Mouse (Mus musculus) cortical plate, adult 2 months (tissue): ENCODE results near the gene Abcc12. TPM values are rescaled to one million over a fixed set of nuclear protein-coding genes. Genes with fewer than 3 reads are reported as not detected.

ENCODE experiments used
- H3K27ac ChIP-seq: fragments of 200-500 bp; 2 replicates; pipeline ENCODE4 v1.5.1; 2012; ENCODE audit warnings: low read length, control low read depth, inconsistent platforms; ENCODE audit not compliant: insufficient read depth
- H3K4me1 ChIP-seq: fragments of 200-500 bp; 2 replicates; pipeline ENCODE4 v1.6.1; 2011; ENCODE audit warnings: low read length; ENCODE audit not compliant: control insufficient read depth, insufficient read depth
- H3K4me3 ChIP-seq: fragments of 200-500 bp; 2 replicates; pipeline ENCODE4 v1.5.1; 2011; ENCODE audit warnings: mild to moderate bottlenecking, low read length, control low read depth; ENCODE audit not compliant: insufficient read depth
- CTCF ChIP-seq: fragments of 200-500 bp; IDR thresholded peaks from 2 replicates; pipeline ENCODE4 v1.5.1; 2011; ENCODE audit warnings: mild to moderate bottlenecking, control low read depth, low read length; ENCODE audit not compliant: insufficient read depth; ENCODE audit errors: extremely low read depth
- POLR2A ChIP-seq: fragments of 200-500 bp; IDR thresholded peaks from 2 replicates; pipeline ENCODE4 v1.6.1; 2011; ENCODE audit warnings: mild to moderate bottlenecking, low read length, control low read depth; ENCODE audit not compliant: insufficient read depth; ENCODE audit errors: extremely low read depth
- polyA plus RNA-seq: library from polyadenylated mRNA; depleted of rRNA; stranded (reverse); fragments of >200 nt; gene quantifications from 2 replicates; pipeline ENCODE4 v1.2.3, GENCODE M21; 2012

Abcc12 gene
- polyA plus RNA-seq, 1 experiment, result 0.65 TPM

- Histone ChIP-seq H3K4me1 (no peaks in the 10 kb centered on the region), H3K4me3 (no peak overlapping the region), H3K27ac (no peak overlapping the region)
- TF ChIP-seq POLR2A, result no peak
- TF ChIP-seq CTCF, result no peak
Observed at GRCm38 (mm10) chr8:86599299-86599698, 18.8 kb upstream of the Abcc12 start.

- no peak overlapping the region for H3K4me3 ChIP-seq
- H3K27ac ChIP-seq, result no peak overlapping the region
- no peak for TF ChIP-seq CTCF
- no peak for TF ChIP-seq POLR2A
- H3K4me1 ChIP-seq, result no peaks in the 10 kb centered on the region
Observed at GRCm38 (mm10) chr8:86597681-86598080, 17.2 kb upstream of the Abcc12 start.

- TF ChIP-seq POLR2A (no peak), CTCF (no peak)
- H3K4me3 ChIP-seq, result no peak overlapping the region
- no peaks in the 10 kb centered on the region for H3K4me1 ChIP-seq
- no peak overlapping the region for H3K27ac ChIP-seq
Observed at GRCm38 (mm10) chr8:86595671-86596070, 15.2 kb upstream of the Abcc12 start.

DNA sequence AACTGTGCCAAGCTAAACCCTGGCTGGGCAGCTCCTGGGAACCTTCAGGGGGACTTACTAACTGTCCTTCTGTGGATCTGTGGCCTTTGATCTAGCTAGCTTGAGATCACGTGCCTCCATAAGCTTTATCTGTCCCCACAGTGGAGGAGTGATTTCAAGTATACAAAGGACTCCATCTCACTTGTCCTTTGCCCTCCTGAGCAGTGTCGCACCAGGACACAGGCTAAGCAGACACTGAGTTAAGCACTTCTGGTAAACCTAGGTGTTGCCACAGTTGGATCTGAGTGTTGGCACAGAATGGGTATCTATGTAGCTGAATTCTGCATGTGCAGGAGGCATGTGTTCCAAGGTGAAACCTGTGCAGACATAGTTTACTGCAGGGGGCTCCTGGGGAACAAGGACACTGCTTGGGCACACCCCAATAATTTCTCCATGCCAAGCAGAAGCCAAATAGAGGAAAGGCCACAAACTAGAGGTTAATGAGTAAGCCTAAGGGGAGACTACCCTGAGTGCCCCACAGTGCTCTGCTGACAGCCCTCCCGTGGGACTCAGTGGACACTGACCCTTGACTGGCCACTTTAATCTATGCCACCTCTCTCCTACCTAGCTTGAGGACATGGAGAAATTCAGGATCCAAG lies 13.8 kb upstream of the Abcc12 start:
- Histone ChIP-seq H3K27ac (no peak overlapping the region), H3K4me1 (no peaks in the 10 kb centered on the region), H3K4me3 (no peak overlapping the region)
- TF ChIP-seq CTCF (no peak), POLR2A (no peak)

DNA sequence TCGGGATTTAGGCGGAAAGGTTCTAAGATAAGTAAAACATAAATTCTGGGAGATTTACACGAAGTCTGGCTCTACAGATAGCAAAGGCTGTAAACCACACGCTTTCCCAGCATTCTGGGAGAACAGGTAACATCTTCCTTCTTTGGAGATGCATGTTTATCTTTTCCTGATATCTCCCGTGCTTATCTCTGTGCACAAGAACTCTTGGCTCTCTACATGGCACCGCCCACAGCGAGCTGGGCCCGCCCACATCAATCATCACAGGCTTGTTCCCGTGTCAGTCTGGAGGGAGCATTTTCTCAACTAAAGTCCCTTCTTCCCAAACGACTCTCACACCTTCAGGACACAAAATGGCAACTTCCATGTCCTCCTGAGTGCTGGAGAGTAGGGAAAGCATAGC lies 12.6 kb upstream of the Abcc12 start:
- H3K4me1 ChIP-seq, result no peaks in the 10 kb centered on the region
- H3K4me3 ChIP-seq, result no peak overlapping the region
- H3K27ac ChIP-seq, result no peak overlapping the region
- no peak for TF ChIP-seq CTCF
- no peak for TF ChIP-seq POLR2A

- Histone ChIP-seq H3K27ac (no peak overlapping the region), H3K4me3 (no peak overlapping the region), H3K4me1 (no peaks in the 10 kb centered on the region)
- no peak for TF ChIP-seq CTCF
- TF ChIP-seq POLR2A, result no peak
Observed at GRCm38 (mm10) chr8:86588338-86588737, 7.9 kb upstream of the Abcc12 start.

DNA sequence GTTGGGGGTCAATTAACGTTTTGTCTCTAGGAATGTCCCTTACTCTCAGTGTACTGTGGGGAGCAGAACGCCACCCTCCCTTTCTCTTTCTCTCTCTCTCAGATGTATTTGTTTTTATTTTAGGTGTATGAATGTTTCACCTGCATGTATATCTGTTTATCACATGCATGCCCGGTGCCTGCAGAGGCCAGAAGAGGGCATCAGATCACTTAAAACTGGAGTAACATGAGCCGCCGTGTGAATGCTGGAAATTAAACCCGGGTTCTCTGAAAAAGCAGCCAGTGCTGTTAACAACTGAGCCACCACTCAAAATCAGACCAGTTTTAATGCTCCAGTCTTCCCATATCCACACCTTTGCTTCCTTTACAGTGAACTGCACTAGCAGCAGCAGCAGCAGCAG lies 6.2 kb upstream of the Abcc12 start:
- no peaks in the 10 kb centered on the region for H3K4me1 ChIP-seq
- 0 out of 2 replicates have a peak, but pooled peaks have one; percentile 10 for TF ChIP-seq CTCF
- no peak for TF ChIP-seq POLR2A

GRCm38 (mm10) chr8:86586058-86586457 lies 5.6 kb upstream of the Abcc12 start:
- TF ChIP-seq POLR2A (no peak), CTCF (no peak)
- H3K27ac ChIP-seq, result no peak overlapping the region

More for the DNA sequence above, 6.2 kb upstream of the Abcc12 start:
- Histone ChIP-seq H3K27ac (no peak overlapping the region), H3K4me3 (no peak overlapping the region)

GRCm38 (mm10) chr8:86585532-86585931 lies 5.0 kb upstream of the Abcc12 start:
- H3K4me3 ChIP-seq, result peak overlapping the region; percentile 42
- TF ChIP-seq CTCF, result peak; percentile 95
- peak; percentile 38; the same call in 1 of the 2 replicates for TF ChIP-seq POLR2A

More at GRCm38 (mm10) chr8:86586058-86586457, 5.6 kb upstream of the Abcc12 start:
- Histone ChIP-seq H3K4me1 (peaks cover 1% of the 10 kb centered on the region; the same call in 1 of the 2 replicates), H3K4me3 (no peak overlapping the region; the same call in 1 of the 2 replicates)

DNA sequence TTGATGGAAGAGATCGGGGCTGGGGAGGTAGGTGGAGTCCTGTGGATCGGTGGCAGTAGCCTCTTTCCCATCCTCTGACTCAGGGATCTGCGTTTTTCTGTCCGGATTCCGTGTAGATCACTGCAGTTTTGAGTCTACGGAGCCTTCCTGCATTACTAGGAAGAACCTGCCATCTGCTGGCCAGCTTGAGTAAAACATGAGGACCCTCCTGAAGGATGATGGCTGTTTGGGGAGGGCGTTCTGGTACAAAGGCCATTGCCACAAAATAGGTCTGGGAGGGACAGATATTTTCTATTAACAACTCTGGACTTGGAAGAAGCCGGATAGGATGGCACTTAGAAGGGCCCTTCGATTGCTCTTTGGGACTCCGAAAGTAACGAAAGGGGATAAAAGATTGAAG lies 4.6 kb upstream of the Abcc12 start:
- Histone ChIP-seq H3K4me1 (peaks cover 1% of the 10 kb centered on the region; the same call in 1 of the 2 replicates), H3K27ac (no peak overlapping the region), H3K4me3 (peak overlapping the region; percentile 42; the same call in 1 of the 2 replicates)
- TF ChIP-seq POLR2A (no peak), CTCF (peak; percentile 81)

More at GRCm38 (mm10) chr8:86585532-86585931, 5.0 kb upstream of the Abcc12 start:
- Histone ChIP-seq H3K27ac (no peak overlapping the region), H3K4me1 (peaks cover 1% of the 10 kb centered on the region; the same call in 1 of the 2 replicates)
